Mouse (Mus musculus) heart, postnatal 0 days (tissue): Measurements from ENCODE around the gene Pnck.

ENCODE experiments used
- CTCF ChIP-seq: IDR thresholded peaks from 2 replicates; pipeline ENCODE4 v1.5.1; 2016; ENCODE audit warnings: antibody characterized with exemption, control low read depth, low read depth
- EP300 ChIP-seq: IDR thresholded peaks from 2 replicates; pipeline ENCODE4 v1.6.1; 2016; ENCODE audit warnings: antibody characterized with exemption, low read depth

DNA sequence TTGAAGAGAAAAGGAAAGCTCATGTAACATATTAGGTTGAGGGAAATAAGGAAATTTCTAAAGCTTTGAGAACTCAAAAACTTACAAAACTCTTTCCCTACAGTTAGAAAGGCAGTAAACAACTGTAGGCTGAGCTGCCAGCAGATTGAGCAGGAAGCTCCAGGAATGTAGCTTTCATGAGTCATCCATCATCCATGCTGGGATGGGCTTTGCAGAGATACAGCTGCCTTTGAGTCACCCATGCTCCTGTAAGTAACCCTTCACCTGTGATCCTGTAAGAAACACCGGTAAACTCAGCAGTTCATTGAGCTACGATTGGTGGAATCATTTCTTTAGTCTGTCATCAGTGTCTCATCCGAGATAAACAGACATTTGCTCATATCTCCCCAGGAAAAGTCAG is 9.0 kb downstream of the Pnck start:
- no peak for TF ChIP-seq EP300
- no peak for TF ChIP-seq CTCF
